Mouse (Mus musculus) hindbrain, embryonic 15.5 days (tissue): ENCODE measurements around the gene Hhipl2. TPM values are rescaled to one million over a fixed set of nuclear protein-coding genes. Genes with fewer than 3 reads are reported as not detected.

Experiments used
- ATAC-seq: fragments of 200-750 bp; cut with Nextera tagmentation; 2 replicates; pipeline ENCODE4 v1.8.0; 2017; ENCODE audit warnings: low read depth, moderate number of reproducible peaks, moderate TSS enrichment; ENCODE audit not compliant: low FRiP score
- H3K27ac ChIP-seq: fragments of 300-500 bp; sonication (generic); replicated peaks from 2 replicates; pipeline ENCODE4 v1.5.1; 2015; ENCODE audit warnings: mild to moderate bottlenecking, inconsistent platforms
- H3K27me3 ChIP-seq: fragments of 300-500 bp; sonication (generic); 2 replicates; pipeline ENCODE4 v1.6.1; 2015; ENCODE audit warnings: control low read depth, inconsistent platforms
- H3K36me3 ChIP-seq: fragments of 300-500 bp; sonication (generic); 2 replicates; pipeline ENCODE4 v1.6.1; 2015; ENCODE audit warnings: control low read depth, inconsistent platforms
- H3K4me1 ChIP-seq: fragments of 300-500 bp; sonication (generic); replicated peaks from 2 replicates; pipeline ENCODE4 v1.6.1; 2015; ENCODE audit warnings: control low read depth, inconsistent platforms
- H3K4me2 ChIP-seq: fragments of 300-500 bp; sonication (generic); 2 replicates; pipeline ENCODE4 v1.6.1; 2015; ENCODE audit warnings: moderate library complexity, mild to moderate bottlenecking, inconsistent platforms
- H3K4me3 ChIP-seq: fragments of 300-500 bp; sonication (generic); 2 replicates; pipeline ENCODE4 v1.5.1; 2015; ENCODE audit warnings: mild to moderate bottlenecking, inconsistent platforms
- H3K9ac ChIP-seq: fragments of 300-500 bp; sonication (generic); 2 replicates; pipeline ENCODE4 v1.6.1; 2015; ENCODE audit warnings: inconsistent platforms
- H3K9me3 ChIP-seq: fragments of 300-500 bp; sonication (generic); 2 replicates; pipeline ENCODE4 v1.6.1; 2016; ENCODE audit warnings: control low read depth, inconsistent platforms
- WGBS: fragments of 180-500 bp; shearing (Covaris S2); methylation state at CpG from one replicate; pipeline ENCODE4 v1.1.7; 2015; 5-methylcytosine and 5-hydroxymethylcytosine counted together
- polyA plus RNA-seq: library from polyadenylated mRNA; unstranded; fragments of >200 nt; fragmentation: Nextera tagmentation; extraction: Ambion mirVana; gene quantifications from 2 replicates; pipeline ENCODE4 v1.2.1, GENCODE M21; 2015

The Hhipl2 gene
- polyA plus RNA-seq, 1 experiment from 2014 or later, result 0.17 TPM

GRCm38 (mm10) chr1:183403396-183403795 is 14.6 kb upstream of the Hhipl2 start:
- no peaks in the 10 kb centered on the region for H3K4me1 ChIP-seq
- H3K27ac ChIP-seq, result no peak overlapping the region
- H3K36me3 ChIP-seq, result peaks cover 59% of the 10 kb centered on the region
- ATAC-seq, result no peak
- H3K27me3 ChIP-seq, result no peaks in the 10 kb centered on the region
- H3K4me2 ChIP-seq, result no peak overlapping the region
- no peaks in the 10 kb centered on the region for H3K9me3 ChIP-seq
- WGBS, result 96% methylated on average over 3 of the region's 3 CpGs
- H3K9ac ChIP-seq, result no peak overlapping the region
- no peak overlapping the region for H3K4me3 ChIP-seq

- no peak overlapping the region for H3K4me3 ChIP-seq
- no peaks in the 10 kb centered on the region for H3K9me3 ChIP-seq
- 89% methylated on average over 15 of the region's 15 CpGs for WGBS
- H3K36me3 ChIP-seq, result peaks cover 22% of the 10 kb centered on the region
- H3K4me2 ChIP-seq, result no peak overlapping the region
- no peak overlapping the region for H3K27ac ChIP-seq
- no peak overlapping the region for H3K9ac ChIP-seq
- no peak for ATAC-seq
- no peaks in the 10 kb centered on the region for H3K27me3 ChIP-seq
- H3K4me1 ChIP-seq, result no peaks in the 10 kb centered on the region
Measured at GRCm38 (mm10) chr1:183414081-183414727, 3.8 kb upstream of the Hhipl2 start.

GRCm38 (mm10) chr1:183419741-183420140 is 1.7 kb downstream of the Hhipl2 start:
- no peaks in the 10 kb centered on the region for H3K27me3 ChIP-seq
- WGBS, result 89% methylated on average over 7 of the region's 7 CpGs

DNA sequence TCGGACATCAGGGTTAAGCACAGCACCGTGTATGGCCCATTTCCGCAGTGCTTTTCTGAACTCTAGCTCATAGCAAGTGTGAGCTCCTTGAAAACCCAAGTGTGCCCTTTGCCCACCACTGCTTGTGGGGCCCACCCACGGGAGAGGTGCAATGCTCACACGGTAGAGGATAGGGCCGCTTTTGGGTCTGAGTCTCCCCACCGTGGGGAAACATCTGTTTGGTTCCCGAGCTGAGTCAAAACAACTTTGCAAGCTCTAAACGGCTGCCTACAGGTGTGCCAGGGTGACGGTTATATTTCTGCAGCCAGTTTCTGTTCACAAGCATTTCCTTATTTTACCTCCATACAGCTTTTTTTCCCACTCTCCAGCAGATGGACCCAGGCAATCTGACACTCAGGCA is 2.3 kb downstream of the Hhipl2 start:
- H3K36me3 ChIP-seq, result no peaks in the 10 kb centered on the region
- WGBS, result 91% methylated on average over 10 of the region's 10 CpGs
- H3K9me3 ChIP-seq, result no peaks in the 10 kb centered on the region
- no peaks in the 10 kb centered on the region for H3K27me3 ChIP-seq
- H3K4me1 ChIP-seq, result no peaks in the 10 kb centered on the region
- H3K4me3 ChIP-seq, result no peak overlapping the region
- no peak overlapping the region for H3K27ac ChIP-seq
- H3K4me2 ChIP-seq, result no peak overlapping the region
- H3K9ac ChIP-seq, result no peak overlapping the region
- no peak for ATAC-seq

More at GRCm38 (mm10) chr1:183419741-183420140, 1.7 kb downstream of the Hhipl2 start:
- Histone ChIP-seq H3K9me3 (no peaks in the 10 kb centered on the region), H3K4me1 (no peaks in the 10 kb centered on the region), H3K4me2 (no peak overlapping the region), H3K27ac (no peak overlapping the region), H3K4me3 (no peak overlapping the region), H3K9ac (no peak overlapping the region), H3K36me3 (no peaks in the 10 kb centered on the region)
- ATAC-seq, result no peak

- H3K9ac ChIP-seq, result no peak overlapping the region
- no peaks in the 10 kb centered on the region for H3K9me3 ChIP-seq
- no peaks in the 10 kb centered on the region for H3K4me1 ChIP-seq
- no peak for ATAC-seq
- H3K4me3 ChIP-seq, result no peak overlapping the region
- H3K4me2 ChIP-seq, result no peak overlapping the region
- no peaks in the 10 kb centered on the region for H3K27me3 ChIP-seq
- 93% methylated on average over 7 of the region's 7 CpGs for WGBS
- H3K36me3 ChIP-seq, result no peaks in the 10 kb centered on the region
- no peak overlapping the region for H3K27ac ChIP-seq
Measured at GRCm38 (mm10) chr1:183424100-183424499, 6.1 kb downstream of the Hhipl2 start.

DNA sequence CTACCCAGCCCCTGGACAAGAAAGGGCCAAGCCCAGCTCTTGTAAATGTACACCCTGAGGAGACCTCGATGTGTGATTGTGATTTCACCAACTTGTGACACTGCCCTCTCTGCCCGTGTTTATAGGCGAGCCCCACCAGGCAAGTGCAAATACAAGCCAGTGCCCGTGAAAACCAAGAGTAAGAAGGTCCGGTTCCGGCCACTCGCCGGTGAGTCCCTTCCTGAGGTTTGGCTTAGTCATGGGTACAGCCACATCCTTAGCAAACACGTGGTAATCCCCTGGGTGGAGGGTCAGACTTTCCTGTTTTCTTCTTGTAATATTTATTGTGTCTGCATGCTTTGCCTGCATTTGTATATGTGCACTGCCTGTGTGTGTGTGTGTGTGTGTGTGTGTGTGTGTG is 16.9 kb downstream of the Hhipl2 start:
- no peaks in the 10 kb centered on the region for H3K4me1 ChIP-seq
- no peaks in the 10 kb centered on the region for H3K9me3 ChIP-seq
- H3K4me3 ChIP-seq, result no peak overlapping the region
- no peak for ATAC-seq
- no peak overlapping the region for H3K27ac ChIP-seq
- no peak overlapping the region for H3K4me2 ChIP-seq
- H3K9ac ChIP-seq, result no peak overlapping the region
- H3K27me3 ChIP-seq, result no peaks in the 10 kb centered on the region; the same call in 1 of the 2 replicates
- H3K36me3 ChIP-seq, result no peaks in the 10 kb centered on the region
- WGBS, result 88% methylated on average over 9 of the region's 9 CpGs

GRCm38 (mm10) chr1:183439036-183439435 is 21.0 kb downstream of the Hhipl2 start:
- Histone ChIP-seq H3K9ac (no peak overlapping the region), H3K4me3 (peak overlapping the region; percentile 17; the same call in 1 of the 2 replicates), H3K4me2 (peak overlapping the region; percentile 25; the same call in 1 of the 2 replicates), H3K36me3 (no peaks in the 10 kb centered on the region), H3K4me1 (peaks cover 5% of the 10 kb centered on the region), H3K27me3 (no peaks in the 10 kb centered on the region; the same call in 1 of the 2 replicates), H3K27ac (no peak overlapping the region), H3K9me3 (no peaks in the 10 kb centered on the region)
- no peak for ATAC-seq
- 28% methylated on average over 22 of the region's 22 CpGs for WGBS

DNA sequence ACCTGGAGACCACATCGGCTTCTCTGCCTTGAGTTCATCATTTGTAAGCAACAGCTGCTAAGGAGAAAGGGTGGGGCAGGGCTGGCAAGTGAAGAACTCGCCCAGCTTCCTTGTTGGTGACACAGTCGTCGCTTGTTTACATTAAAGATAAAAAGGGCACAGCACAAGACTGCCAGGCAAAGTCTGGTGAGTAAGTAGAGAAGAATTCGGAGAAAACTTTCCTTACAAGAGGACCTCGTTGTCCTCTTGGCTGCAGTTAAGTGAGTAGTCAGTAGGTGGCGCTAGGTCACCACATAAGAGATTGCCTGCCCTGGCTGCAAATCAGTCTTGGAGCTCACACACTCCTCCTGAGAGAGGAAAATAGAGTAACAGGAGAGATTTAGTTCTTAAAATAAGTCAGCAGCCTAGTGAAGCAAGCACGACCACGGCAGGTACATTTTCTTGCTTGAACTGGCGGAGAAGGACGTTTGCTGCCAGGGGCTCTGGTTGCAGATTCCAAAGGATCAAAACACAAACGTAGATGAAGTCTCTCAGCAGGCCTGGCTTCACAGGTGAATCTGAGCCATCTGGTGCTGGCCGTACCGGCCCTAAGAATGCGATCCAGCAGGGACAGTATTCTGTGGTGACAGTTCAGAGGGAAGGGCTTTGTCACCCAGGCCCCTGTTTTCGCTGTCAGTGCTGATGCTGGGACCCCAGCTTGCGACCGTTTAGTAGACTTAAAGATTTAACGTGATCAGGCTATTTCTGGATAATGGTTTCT is 24.2 kb downstream of the Hhipl2 start:
- Histone ChIP-seq H3K4me2 (peak overlapping the region; percentile 20), H3K9ac (0 out of 2 replicates have a peak overlapping the region, but pooled peaks have one; percentile 7), H3K27ac (0 out of 2 replicates have a peak overlapping the region, but pooled peaks have one; percentile 17), H3K36me3 (no peaks in the 10 kb centered on the region), H3K9me3 (no peaks in the 10 kb centered on the region), H3K27me3 (no peaks in the 10 kb centered on the region; the same call in 1 of the 2 replicates), H3K4me3 (no peak overlapping the region), H3K4me1 (peaks cover 5% of the 10 kb centered on the region)
- WGBS, result 23% methylated on average over 19 of the region's 19 CpGs
- peak; percentile 65 for ATAC-seq

DNA sequence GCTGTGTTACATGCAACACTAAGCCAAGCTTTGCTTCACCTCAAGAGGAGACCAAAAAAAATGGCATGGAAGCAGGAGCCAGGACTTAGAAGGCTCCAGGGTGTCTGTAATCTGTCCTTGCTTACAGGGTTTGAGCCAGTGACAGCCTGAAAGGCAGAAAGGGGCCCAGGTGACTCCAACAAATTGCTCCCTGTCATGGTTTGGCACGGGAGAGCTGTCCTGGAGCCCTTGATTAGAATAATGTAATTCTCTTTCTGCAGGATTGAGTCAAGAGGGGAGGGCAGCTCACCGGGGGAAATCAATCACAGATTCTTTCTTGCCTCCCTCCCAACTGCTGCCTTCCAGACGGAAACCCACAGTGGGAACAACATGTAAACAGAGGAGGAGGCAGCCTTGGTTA is 35.1 kb downstream of the Hhipl2 start:
- no peak overlapping the region for H3K9ac ChIP-seq
- WGBS, result 3% methylated on average over 3 of the region's 3 CpGs
- H3K4me3 ChIP-seq, result no peak overlapping the region
- H3K4me2 ChIP-seq, result no peak overlapping the region
- H3K27ac ChIP-seq, result no peak overlapping the region
- H3K27me3 ChIP-seq, result no peaks in the 10 kb centered on the region
- no peaks in the 10 kb centered on the region for H3K4me1 ChIP-seq
- H3K36me3 ChIP-seq, result no peaks in the 10 kb centered on the region
- H3K9me3 ChIP-seq, result no peaks in the 10 kb centered on the region
- no peak for ATAC-seq

Other genes starting within 250 kb of the Hhipl2 start
- 7.5 and 8.1 TPM in 2 replicates for gene Disp1, start 196.7 kb upstream of the Hhipl2 start, polyA plus RNA-seq
- gene Aida, start 121.6 kb upstream of the Hhipl2 start, polyA plus RNA-seq, result 60.4 and 61.1 TPM in 2 replicates
- 95.8 and 96.5 TPM in 2 replicates for gene Brox, start 120.9 kb upstream of the Hhipl2 start, polyA plus RNA-seq
- 109 and 113 TPM in 2 replicates for gene Mia3, start 48.7 kb upstream of the Hhipl2 start, polyA plus RNA-seq
- 14.4 and 15.4 TPM in 2 replicates for gene Taf1a, start 29.2 kb upstream of the Hhipl2 start, polyA plus RNA-seq